Mouse (Mus musculus): Measurements from ENCODE around the gene Cacna1a.
A peak's percentile ranks its signal among the peaks of the same experiment; 100 is the strongest.

The Cacna1a gene

DNA sequence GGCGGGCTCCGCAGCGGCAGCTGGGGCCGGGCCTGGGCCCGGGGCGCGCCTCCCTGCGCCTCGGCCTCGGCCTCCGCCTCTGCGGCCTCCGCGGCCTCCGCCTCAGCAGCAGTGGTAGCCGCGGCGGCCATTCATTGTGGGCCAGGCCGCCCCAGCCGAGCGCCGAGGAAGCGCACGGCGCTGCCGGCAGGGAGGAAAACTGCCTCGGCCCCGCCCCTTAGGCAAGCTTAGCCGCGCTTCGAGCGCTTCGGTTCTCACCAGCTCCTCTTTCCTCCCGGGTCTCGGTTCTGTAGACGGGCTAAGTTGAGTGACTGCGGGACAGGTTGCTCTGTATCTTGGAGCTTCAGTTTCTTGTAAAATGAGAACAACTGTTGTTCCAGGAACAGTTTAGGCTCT, 299.5 kb downstream of the Cacna1a start, which contains the start of gene Nacc1:
Gene Nacc1 (minus strand): TSS at position 158 of the 396 bp plus-strand sequence.
- peak; percentile 96 for DNase-seq (ENCODE audit: low read depth, low spot score)

DNA sequence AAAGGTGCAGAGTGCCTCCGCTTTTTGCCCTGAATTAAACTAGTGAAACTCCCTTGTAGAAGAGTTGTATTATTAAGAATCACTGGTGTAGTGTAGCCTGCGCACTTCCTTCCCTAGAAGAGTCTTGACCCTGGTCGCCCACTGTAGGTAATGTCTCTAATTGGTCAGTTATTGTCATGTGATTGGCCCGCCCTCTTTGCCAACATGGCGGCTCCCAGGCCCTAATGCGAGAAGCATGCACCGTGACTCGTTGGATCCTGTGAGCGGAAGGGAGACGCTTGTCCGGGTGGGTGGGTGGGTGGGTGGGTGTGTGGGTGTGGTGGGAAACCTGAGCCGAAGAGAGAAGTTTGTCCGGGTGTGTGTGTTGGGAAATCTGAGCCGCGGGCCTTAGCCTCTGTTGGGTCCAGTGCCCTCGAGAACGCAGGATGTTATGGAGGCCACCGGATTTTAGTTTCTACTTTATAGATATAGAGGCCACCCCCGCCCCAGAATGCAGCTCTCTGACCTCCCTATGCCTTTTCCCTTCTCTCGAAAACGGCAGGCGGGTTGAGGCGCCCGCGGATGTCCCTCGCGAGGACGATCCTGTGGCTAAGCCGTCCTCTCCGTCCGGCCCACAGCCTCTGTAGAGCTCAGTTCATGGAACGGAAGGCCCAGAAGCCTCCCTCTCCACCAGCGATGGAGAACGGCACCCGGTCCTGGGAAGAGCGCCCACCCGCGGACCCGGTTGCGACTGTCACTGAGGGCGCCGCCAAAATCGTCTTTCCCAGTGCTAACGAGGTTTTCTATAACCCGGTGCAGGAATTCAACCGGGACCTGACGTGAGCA, 301.1 kb downstream of the Cacna1a start:
- peak; percentile 99 for DNase-seq (ENCODE audit: low read depth, low spot score)
